Mouse (Mus musculus): ENCODE data around the gene Bglap2.

DNA sequence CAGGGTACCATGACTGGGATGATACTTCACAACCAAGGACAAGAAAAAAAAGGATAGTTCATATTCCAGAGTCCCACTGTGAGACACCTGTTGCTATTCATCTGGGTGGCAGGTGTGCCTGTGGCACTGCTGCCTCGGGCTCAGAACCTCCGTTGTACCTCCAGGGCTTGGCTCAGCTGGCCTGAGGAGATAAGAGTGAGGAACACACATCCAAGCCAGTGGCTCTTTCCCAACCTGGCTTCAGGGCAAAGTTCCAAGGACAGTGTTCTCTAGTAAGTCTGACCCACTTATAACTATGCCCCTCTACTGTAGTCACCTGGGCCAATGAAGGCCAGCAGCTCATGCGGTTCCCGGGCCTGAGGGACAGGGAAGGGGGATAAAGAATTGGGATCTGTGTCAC, 33.2 kb upstream of the Bglap2 start:
- TF ChIP-seq CTCF (IDR thresholded peaks at IDR 0.05; ENCODE audit: borderline replicate concordance, insufficient read depth, low read length) (no peak), POLR2A (IDR thresholded peaks at IDR 0.05; ENCODE audit: low read depth, low read length) (no peak)
